Mouse (Mus musculus) lung, postnatal 10 days (tissue): ENCODE measurements around the gene U2af1l4.

Experiments used
- DNase-seq: peaks from one replicate; pipeline ENCODE4 v3.0.0; 2021

Gene U2af1l4

DNA sequence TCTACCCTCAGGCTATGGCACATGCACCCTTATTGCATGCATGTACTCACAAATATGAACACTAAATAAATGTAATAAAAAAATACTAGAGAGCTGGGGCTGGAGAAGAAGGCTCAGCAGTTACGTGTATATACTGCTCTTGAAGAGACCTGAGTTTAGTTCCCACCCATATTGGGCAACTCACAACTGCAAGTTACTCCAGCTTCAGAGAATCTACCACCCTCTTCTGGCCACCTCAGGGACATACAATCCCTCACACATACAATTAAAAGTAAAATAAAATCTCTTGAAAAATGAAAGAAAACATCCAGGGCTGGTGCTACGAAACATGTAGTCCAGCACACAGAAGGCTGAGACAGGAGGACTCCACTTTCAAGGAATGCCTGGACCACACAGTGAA, 51.4 kb downstream of the U2af1l4 start:
- DNase-seq: no peak
